Mouse (Mus musculus) liver, embryonic 15.5 days (tissue): Measurements from ENCODE around the gene Rdh13. TPM values are rescaled to one million over a fixed set of nuclear protein-coding genes. Genes with fewer than 3 reads are reported as not detected.
"Not testable (repeated sequence)": the region's sequence is repeated elsewhere in the genome, so short reads cannot be mapped to it uniquely, and the experiment has no call there.

Experiments used
- ATAC-seq: fragments of 200-750 bp; cut with Nextera tagmentation; 2 replicates; pipeline ENCODE4 v1.8.0; 2017; ENCODE audit warnings: moderate number of reproducible peaks, mild to moderate bottlenecking, moderate library complexity; ENCODE audit not compliant: insufficient read depth
- H3K27ac ChIP-seq: fragments of 300-500 bp; sonication (generic); replicated peaks from 2 replicates; pipeline ENCODE4 v1.5.1; 2015; ENCODE audit warnings: mild to moderate bottlenecking, inconsistent platforms
- H3K27me3 ChIP-seq: fragments of 300-500 bp; sonication (generic); 2 replicates; pipeline ENCODE4 v1.6.1; 2015; ENCODE audit warnings: mild to moderate bottlenecking, inconsistent platforms
- H3K36me3 ChIP-seq: fragments of 300-500 bp; sonication (generic); replicated peaks from 2 replicates; pipeline ENCODE4 v1.6.1; 2015; ENCODE audit warnings: moderate library complexity, mild to moderate bottlenecking, inconsistent platforms
- H3K4me1 ChIP-seq: fragments of 300-500 bp; sonication (generic); replicated peaks from 2 replicates; pipeline ENCODE4 v1.6.1; 2015; ENCODE audit warnings: inconsistent platforms
- H3K4me2 ChIP-seq: fragments of 300-500 bp; sonication (generic); 2 replicates; pipeline ENCODE4 v1.6.1; 2015; ENCODE audit warnings: moderate library complexity, mild to moderate bottlenecking, inconsistent platforms
- H3K4me3 ChIP-seq: fragments of 300-500 bp; sonication (generic); replicated peaks from 2 replicates; pipeline ENCODE4 v1.5.1; 2015; ENCODE audit warnings: mild to moderate bottlenecking, inconsistent platforms
- H3K9ac ChIP-seq: fragments of 300-500 bp; sonication (generic); 2 replicates; pipeline ENCODE4 v1.6.1; 2015; ENCODE audit warnings: moderate library complexity, mild to moderate bottlenecking, inconsistent platforms
- H3K9me3 ChIP-seq: fragments of 300-500 bp; sonication (generic); replicated peaks from 2 replicates; pipeline ENCODE4 v1.6.1; 2016; ENCODE audit warnings: inconsistent platforms
- WGBS: fragments of 180-500 bp; shearing (Covaris S2); methylation state at CpG from one replicate; pipeline ENCODE4 v1.1.7; 2015; ENCODE audit warnings: mixed read lengths; ENCODE audit not compliant: insufficient replicate concordance; 5-methylcytosine and 5-hydroxymethylcytosine counted together
- microRNA-seq: library from miRNA; unstranded; fragments of <30 nt; microRNA quantifications from one replicate; pipeline ENCODE4, GENCODE M21; 2016
- polyA plus RNA-seq: library from polyadenylated mRNA; unstranded; fragments of >200 nt; fragmentation: Nextera tagmentation; extraction: Ambion mirVana; gene quantifications from 2 replicates; pipeline ENCODE4 v1.2.1, GENCODE M21; 2015

Gene Rdh13
- polyA plus RNA-seq, 1 experiment from 2014 or later, result 4.5 TPM

DNA sequence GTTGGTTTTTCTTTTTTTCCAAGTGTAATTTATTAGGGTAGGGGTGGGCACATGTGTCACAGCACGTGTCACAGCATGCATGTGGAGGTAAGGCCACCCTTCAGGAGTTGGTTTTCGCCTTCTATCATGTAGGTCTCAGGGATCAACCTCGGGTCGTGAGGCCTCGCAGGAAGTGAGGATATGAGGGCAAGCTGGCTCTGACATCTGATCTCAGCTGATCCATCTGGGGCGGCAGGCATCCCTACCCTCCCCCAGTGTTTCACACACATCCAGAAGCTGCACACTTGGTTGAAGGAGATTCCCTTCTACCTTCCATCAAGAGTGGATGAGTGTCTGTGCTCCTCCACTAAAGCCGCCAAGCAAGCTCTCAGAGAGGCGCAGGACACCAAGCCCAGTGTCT lies 13.4 kb downstream of the Rdh13 start:
- Histone ChIP-seq H3K4me3 (no peak overlapping the region), H3K27ac (no peak overlapping the region), H3K27me3 (no peaks in the 10 kb centered on the region), H3K4me1 (no peaks in the 10 kb centered on the region), H3K4me2 (no peak overlapping the region), H3K36me3 (peaks cover 39% of the 10 kb centered on the region), H3K9ac (no peak overlapping the region), H3K9me3 (no peaks in the 10 kb centered on the region)
- 75% methylated on average over 8 of the region's 8 CpGs for WGBS
- no peak for ATAC-seq

DNA sequence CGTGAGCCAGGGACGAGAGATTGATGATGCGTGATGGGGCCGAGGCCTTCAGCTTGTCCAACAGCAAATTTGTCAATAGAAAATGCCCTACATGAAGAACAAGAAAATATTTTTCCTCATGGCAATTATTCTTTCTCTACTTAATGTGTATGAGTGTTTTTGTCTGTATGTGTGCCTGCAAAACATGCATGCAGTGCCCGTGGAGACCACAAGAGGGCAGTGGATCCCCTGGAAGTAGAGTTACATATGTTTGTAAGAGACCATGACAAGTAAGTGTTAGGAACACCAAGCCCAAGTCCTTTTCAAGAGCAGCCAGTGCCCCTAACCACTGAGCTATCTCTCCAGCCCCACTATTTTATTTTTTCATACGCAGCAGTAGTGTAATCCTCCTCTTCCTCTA lies 13.9 kb downstream of the Rdh13 start:
- no peak for ATAC-seq
- Histone ChIP-seq H3K27me3 (no peaks in the 10 kb centered on the region), H3K4me3 (no peak overlapping the region), H3K36me3 (peaks cover 42% of the 10 kb centered on the region), H3K27ac (no peak overlapping the region), H3K9ac (no peak overlapping the region), H3K9me3 (no peaks in the 10 kb centered on the region), H3K4me1 (no peaks in the 10 kb centered on the region), H3K4me2 (no peak overlapping the region)
- 60% methylated on average over 6 of the region's 6 CpGs for WGBS

DNA sequence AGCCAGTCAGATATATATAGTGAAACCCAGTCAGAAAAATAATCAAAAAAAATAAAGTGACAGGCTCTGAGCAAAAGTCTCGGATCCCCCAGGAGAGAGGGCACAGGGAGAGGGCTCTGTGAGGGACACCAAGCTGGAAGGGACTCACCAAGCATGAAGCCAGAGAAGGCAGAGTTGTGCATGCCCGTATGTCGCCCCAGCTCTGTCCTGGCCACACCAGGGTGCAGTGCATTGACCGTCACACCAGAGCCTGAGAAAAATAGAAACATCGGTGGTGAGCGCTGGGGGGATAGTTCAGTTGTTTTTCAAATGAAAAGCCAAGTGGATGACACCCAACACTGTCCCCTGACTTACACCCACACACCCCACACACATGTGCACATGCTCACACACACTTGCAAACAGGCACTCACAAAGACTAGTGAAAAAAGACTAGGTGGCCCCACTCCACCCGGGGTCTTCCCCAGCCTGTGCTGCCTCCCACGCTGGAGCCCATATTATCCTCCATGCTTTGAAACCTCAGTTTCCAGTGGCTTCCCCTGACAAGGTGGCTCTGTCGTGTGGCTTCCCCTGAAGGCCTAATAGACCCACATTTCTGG lies 15.1 kb downstream of the Rdh13 start:
- peaks cover 47% of the 10 kb centered on the region for H3K36me3 ChIP-seq

DNA sequence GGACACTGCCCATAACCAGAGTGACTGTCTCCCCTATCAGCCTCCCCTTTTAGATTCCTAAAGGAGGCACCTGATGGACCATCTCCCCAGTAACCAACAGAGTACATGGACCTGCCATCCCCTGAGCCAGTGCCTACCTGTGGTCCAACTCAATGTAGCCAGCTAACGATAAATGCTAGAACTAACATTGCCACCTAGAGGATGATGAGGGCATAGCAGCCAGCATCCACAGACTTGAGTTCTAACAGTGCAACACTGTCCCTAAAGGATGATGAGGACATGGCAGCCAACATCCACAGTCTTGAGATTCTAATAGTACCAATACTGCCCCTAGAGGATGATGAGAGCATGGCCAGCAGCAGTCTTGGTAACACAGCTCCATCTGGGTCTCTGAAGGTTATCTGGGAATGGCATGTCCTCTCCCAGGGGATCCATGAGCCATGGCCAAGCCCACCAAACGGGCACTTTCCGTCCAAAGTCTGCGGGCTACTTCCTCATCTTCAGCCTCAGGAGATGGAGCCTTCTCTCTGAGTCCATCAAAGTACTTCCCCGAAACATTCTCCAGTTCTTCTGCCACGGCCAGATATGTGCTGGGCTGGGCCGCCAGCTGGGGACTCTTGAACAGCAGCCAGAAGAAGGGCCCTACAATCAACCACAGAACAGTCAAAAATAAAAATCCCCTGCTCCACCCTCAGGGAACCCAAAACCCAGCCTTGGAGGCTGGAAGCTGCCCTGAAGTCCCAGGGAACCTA lies 18.1 kb downstream of the Rdh13 start:
- no peaks in the 10 kb centered on the region for H3K27me3 ChIP-seq
- H3K36me3 ChIP-seq, result peaks cover 40% of the 10 kb centered on the region
- no peaks in the 10 kb centered on the region for H3K9me3 ChIP-seq
- ATAC-seq, result peak; percentile 87
- no peaks in the 10 kb centered on the region for H3K4me1 ChIP-seq
- no peak overlapping the region for H3K4me3 ChIP-seq
- H3K9ac ChIP-seq, result no peak overlapping the region
- H3K4me2 ChIP-seq, result no peak overlapping the region
- no peak overlapping the region for H3K27ac ChIP-seq
- WGBS, result 49% methylated on average over 7 of the region's 7 CpGs

More for the DNA sequence above, 15.1 kb downstream of the Rdh13 start:
- Histone ChIP-seq H3K4me3 (no peak overlapping the region), H3K9me3 (no peaks in the 10 kb centered on the region), H3K27me3 (no peaks in the 10 kb centered on the region), H3K4me2 (no peak overlapping the region), H3K4me1 (no peaks in the 10 kb centered on the region), H3K9ac (no peak overlapping the region), H3K27ac (no peak overlapping the region)
- WGBS, result 74% methylated on average over 9 of the region's 9 CpGs
- ATAC-seq, result no peak

DNA sequence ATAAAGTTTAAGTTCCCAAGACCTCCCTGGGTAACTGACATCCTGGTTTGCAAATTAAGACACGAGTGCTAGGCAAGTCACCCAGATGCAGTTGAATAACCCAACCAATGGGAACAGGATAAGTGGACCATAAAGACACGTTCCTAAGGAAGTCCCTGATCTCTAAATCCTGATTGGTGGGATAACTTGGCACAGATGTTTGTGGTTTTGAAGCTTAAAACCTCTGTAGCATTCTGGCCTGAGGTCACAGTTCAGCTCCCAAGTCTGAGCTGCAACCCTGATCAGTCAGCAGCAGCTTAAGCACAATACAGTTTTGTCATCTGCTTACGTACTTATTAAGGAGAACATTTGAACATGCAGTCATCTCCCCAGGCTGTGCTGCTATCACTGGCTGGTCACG lies 25.2 kb downstream of the Rdh13 start:
- 30% methylated on average over 4 of the region's 4 CpGs for WGBS
- H3K4me3 ChIP-seq, result no peak overlapping the region
- H3K9ac ChIP-seq, result no peak overlapping the region
- no peak overlapping the region for H3K4me2 ChIP-seq
- no peaks in the 10 kb centered on the region for H3K9me3 ChIP-seq
- H3K27me3 ChIP-seq, result no peaks in the 10 kb centered on the region
- H3K27ac ChIP-seq, result no peak overlapping the region
- H3K36me3 ChIP-seq, result 0 out of 2 replicates have a peak, but pooled peaks cover 4% of the 10 kb centered on the region
- ATAC-seq, result no peak
- H3K4me1 ChIP-seq, result no peaks in the 10 kb centered on the region

DNA sequence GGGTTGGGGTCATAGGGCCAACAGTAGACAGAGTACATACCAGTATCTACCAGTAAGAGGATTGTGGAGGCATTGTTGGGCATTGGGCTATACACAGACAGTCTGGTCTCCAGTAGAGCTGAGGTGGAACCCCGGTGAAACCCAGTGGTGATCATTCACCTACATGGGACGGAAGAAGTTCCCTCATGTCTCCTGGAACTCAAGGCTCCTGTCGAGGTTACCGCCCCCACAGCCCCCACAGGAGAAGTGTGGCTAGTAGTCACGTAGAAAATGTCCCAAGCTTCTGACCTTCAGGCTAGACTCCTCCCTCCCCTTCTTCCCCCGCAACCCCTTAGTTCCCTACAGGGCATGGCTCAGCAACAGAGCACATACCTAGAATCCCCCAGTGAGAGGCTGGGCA lies 25.8 kb downstream of the Rdh13 start:
- Histone ChIP-seq H3K27me3 (no peaks in the 10 kb centered on the region), H3K4me2 (no peak overlapping the region), H3K27ac (no peak overlapping the region), H3K9me3 (no peaks in the 10 kb centered on the region), H3K36me3 (0 out of 2 replicates have a peak, but pooled peaks cover 4% of the 10 kb centered on the region), H3K9ac (no peak overlapping the region), H3K4me3 (no peak overlapping the region), H3K4me1 (no peaks in the 10 kb centered on the region)
- no peak for ATAC-seq
- 62% methylated on average over 6 of the region's 6 CpGs for WGBS

DNA sequence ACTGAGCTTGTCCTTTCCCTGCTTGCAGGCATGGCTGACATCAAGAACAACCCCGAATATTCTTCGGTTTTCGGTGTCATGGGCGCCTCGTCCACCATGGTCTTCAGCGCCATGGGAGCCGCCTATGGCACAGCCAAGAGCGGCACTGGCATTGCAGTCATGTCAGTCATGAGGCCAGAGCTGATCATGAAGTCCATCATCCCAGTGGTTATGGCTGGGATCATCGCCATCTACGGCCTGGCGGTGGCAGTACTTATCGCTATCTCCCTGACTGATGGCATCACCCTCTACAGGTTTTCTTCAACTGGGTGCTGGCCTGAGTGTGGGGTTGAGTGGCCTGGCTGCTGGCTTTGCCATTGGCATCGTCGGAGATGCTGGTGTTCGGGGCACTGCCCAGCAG lies 33.0 kb downstream of the Rdh13 start:
- not testable (repeated sequence) for H3K4me3 ChIP-seq, H3K4me2 ChIP-seq, H3K36me3 ChIP-seq, H3K27me3 ChIP-seq, ATAC-seq, H3K9ac ChIP-seq, H3K9me3 ChIP-seq, H3K4me1 ChIP-seq, H3K27ac ChIP-seq
- WGBS, result 81% methylated on average over 15 of the region's 15 CpGs

DNA sequence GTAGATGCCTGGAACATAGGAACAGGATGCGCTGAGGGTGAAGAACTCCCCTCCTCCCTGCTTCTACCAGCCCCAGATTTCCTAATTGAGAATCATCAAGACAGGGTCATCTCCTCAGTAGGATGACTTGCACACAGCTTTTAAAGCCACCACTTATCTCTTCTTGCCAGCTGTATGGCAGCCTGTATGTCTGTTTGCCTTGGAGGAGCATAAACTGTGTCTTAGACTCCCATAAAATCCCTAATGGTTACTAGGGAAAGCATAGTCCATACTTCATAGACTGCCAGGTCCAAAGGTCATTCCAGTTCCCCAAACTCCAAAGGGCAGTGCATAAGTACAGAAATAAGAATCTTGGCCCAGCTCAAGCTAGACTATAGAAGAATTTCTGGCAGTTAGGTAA lies 47.7 kb downstream of the Rdh13 start, which contains the start of gene Gp6:
TSS of gene Gp6 (minus strand) at position 15 of the 400 bp plus-strand sequence.
- Histone ChIP-seq H3K4me1 (no peaks in the 10 kb centered on the region), H3K9me3 (no peaks in the 10 kb centered on the region), H3K9ac (no peak within 1 kb of the TSS), H3K4me2 (no peak within 1 kb of the TSS), H3K36me3 (no peaks in the 10 kb centered on the region), H3K27ac (no peak within 1 kb of the TSS), H3K27me3 (no peaks in the 10 kb centered on the region), H3K4me3 (no peak within 1 kb of the TSS)
- no peak for ATAC-seq
- WGBS, result 52% methylated on average over 1 of the region's 1 CpGs

Small RNAs within 50 kb of the gene (microRNA-seq; reads per million reads assigned to microRNA genes)
- not detected for gene Gm24605
- not detected for gene Gm24752
- gene Gm25349, result not detected

Other genes starting within 250 kb of the Rdh13 start
- 0.62 and 0.76 TPM in 2 replicates for gene Lilra5, start 207.9 kb downstream of the Rdh13 start, polyA plus RNA-seq
- gene Ncr1, start 107.9 kb downstream of the Rdh13 start, polyA plus RNA-seq, result 0.21 TPM in 1 of 2 replicates, not detected in the other
- gene Gp6, start 47.9 kb downstream of the Rdh13 start, polyA plus RNA-seq, result 3.0 and 3.2 TPM in 2 replicates
- gene Eps8l1, start 15.0 kb upstream of the Rdh13 start, polyA plus RNA-seq, result 1.4 and 1.8 TPM in 2 replicates
- 17.4 and 20.9 TPM in 2 replicates for gene Ppp1r12c, start 56.0 kb upstream of the Rdh13 start, polyA plus RNA-seq
- 11.7 and 16.9 TPM in 2 replicates for gene Tnnt1, start 70.7 kb upstream of the Rdh13 start, polyA plus RNA-seq
- 0.39 and 1.3 TPM in 2 replicates for gene Tnni3, start 78.6 kb upstream of the Rdh13 start, polyA plus RNA-seq
- gene Dnaaf3, start 86.8 kb upstream of the Rdh13 start, polyA plus RNA-seq, result 0.07 and 0.26 TPM in 2 replicates
- gene Syt5, start 101.9 kb upstream of the Rdh13 start, polyA plus RNA-seq, result 0.35 and 0.77 TPM in 2 replicates
- gene Ptprh, start 158.4 kb upstream of the Rdh13 start, polyA plus RNA-seq, result not detected in 2 replicates
- 34.4 and 39.1 TPM in 2 replicates for gene Tmem86b, start 185.8 kb upstream of the Rdh13 start, polyA plus RNA-seq
- gene Ppp6r1, start 213.4 kb upstream of the Rdh13 start, polyA plus RNA-seq, result 6.5 and 8.1 TPM in 2 replicates
- gene Hspbp1, start 239.4 kb upstream of the Rdh13 start, polyA plus RNA-seq, result 54.4 and 58.1 TPM in 2 replicates
- gene Brsk1, start 245.0 kb upstream of the Rdh13 start, polyA plus RNA-seq, result 0.03 and 0.12 TPM in 2 replicates